11 mouse cellular contexts compared by ENCODE assay signal in the genomic region with DNA sequence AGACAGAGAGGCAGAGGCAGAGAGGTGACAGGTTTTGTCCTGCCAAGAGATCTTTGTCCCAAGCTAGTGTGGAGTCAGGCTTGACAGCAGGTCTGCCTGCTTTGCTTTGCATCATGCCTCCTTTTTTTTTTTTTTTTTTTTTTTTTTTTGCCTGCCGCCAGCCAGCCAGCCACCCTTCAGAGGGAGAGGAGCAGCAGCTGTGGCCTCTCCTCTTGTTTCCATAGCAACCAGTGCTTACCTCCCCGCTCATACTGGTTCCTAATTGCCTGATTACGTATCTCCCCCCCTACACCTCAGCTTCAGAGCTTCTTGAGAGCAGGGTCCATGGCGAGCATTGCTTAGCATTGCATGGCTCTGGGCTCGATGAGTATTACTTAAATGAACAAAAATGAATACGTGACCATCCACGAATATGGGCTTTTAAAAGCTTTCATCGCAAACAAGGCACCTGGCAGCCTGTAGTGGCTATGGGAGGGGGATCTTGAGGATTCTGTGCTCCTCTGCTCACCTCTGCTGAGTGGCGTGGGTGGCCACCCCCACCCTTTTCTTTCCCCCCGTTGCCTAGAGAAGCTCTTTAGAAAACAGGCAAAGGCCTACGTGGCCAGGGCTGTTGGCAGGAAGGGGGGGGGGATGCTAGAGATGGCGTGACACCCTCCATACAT. TPM values are rescaled to one million over a fixed set of nuclear protein-coding genes. Genes with fewer than 3 reads are reported as not detected.
DNase-seq lines count a peak whose midpoint lies in the region; ATAC-seq and TF ChIP-seq lines count a peak whose summit lies in the region.
"Had no signal": no experiment of that assay in that cellular context is flagged by ENCODE, and none has a peak within 500 bp of the region (broad histone marks: within the 10 kb centered on the region; RNA-seq: fewer than 3 reads in every experiment).

No protein-coding gene starts in this region.

- 46% methylated on average over 11 of the region's 12 CpGs for WGBS in kidney, embryonic 15.5 days
- WGBS in forebrain, embryonic 12.5 days: 35% methylated on average over 11 of the region's 12 CpGs
- 45% methylated on average over 10 of the region's 12 CpGs for WGBS in midbrain, embryonic 11.5 days
- WGBS in cerebellum, adult 2 months: 43% methylated on average over 12 of the region's 12 CpGs

- peaks cover 9% of the 10 kb centered on the region; the same call in 1 of the 2 replicates for H3K4me1 ChIP-seq in kidney, embryonic 15.5 days
- H3K4me1 ChIP-seq in ES-E14 (ENCODE audit: control insufficient read depth in 2 of 2, insufficient read depth in 2 of 2, low read length in 2 of 2, poor library complexity in 1 of 2): no peaks in the 10 kb centered on the region
- peaks cover 28% of the 10 kb centered on the region for H3K4me1 ChIP-seq in forebrain, embryonic 12.5 days
- peaks cover 14% of the 10 kb centered on the region; the same call in 1 of the 2 replicates for H3K4me1 ChIP-seq in midbrain, embryonic 11.5 days (ENCODE audit: control insufficient read depth, insufficient read depth, low read length)
- no peaks in the 10 kb centered on the region for H3K4me1 ChIP-seq in cerebellum, adult 2 months (ENCODE audit: control insufficient read depth, insufficient read depth, low read length)
- H3K4me1 ChIP-seq: liver, embryonic 13.5 days had no signal

- in situ Hi-C loops in ES-E14 (cut with MboI; ENCODE audit: low sequenced_read_pairs in 2 of 2, unreplicated experiment in 2 of 2): no loop called here

- no peak for TF ChIP-seq POLR2A in cerebellum, adult 2 months (IDR thresholded peaks at IDR 0.05; ENCODE audit: borderline replicate concordance, insufficient read depth, low read length)

- H3K9ac ChIP-seq in kidney, embryonic 15.5 days: no peak overlapping the region
- H3K9ac ChIP-seq in ES-E14 (ENCODE audit: insufficient read depth, low read depth, low read length, poor library complexity, severe bottlenecking): no peak overlapping the region
- H3K9ac ChIP-seq in forebrain, embryonic 12.5 days: no peak overlapping the region
- H3K9ac ChIP-seq in midbrain, embryonic 11.5 days (ENCODE audit: low read length): no peak overlapping the region
- H3K9ac ChIP-seq: liver, embryonic 13.5 days had no signal

- H3K4me3 ChIP-seq in kidney, embryonic 15.5 days (replicated peaks): no peak overlapping the region
- no peak overlapping the region for H3K4me3 ChIP-seq in ES-E14 (ENCODE audit: insufficient read depth in 1 of 2, low read depth in 1 of 2, low read length in 2 of 2, poor library complexity in 1 of 2, severe bottlenecking in 1 of 2)
- H3K4me3 ChIP-seq in forebrain, embryonic 12.5 days (replicated peaks): no peak overlapping the region
- H3K4me3 ChIP-seq in midbrain, embryonic 11.5 days (ENCODE audit: low read depth, low read length): no peak overlapping the region
- H3K4me3 ChIP-seq in cerebellum, adult 2 months (replicated peaks; ENCODE audit: insufficient read depth, low read depth, low read length): no peak overlapping the region
- H3K4me3 ChIP-seq: liver, embryonic 13.5 days had no signal

- H3K36me3 ChIP-seq in kidney, embryonic 15.5 days: no peaks in the 10 kb centered on the region
- H3K36me3 ChIP-seq in ES-E14 (ENCODE audit: control insufficient read depth, insufficient read depth, low read length, poor library complexity, severe bottlenecking): no peaks in the 10 kb centered on the region
- no peaks in the 10 kb centered on the region for H3K36me3 ChIP-seq in forebrain, embryonic 12.5 days (replicated peaks)
- H3K36me3 ChIP-seq in midbrain, embryonic 11.5 days (ENCODE audit: control insufficient read depth, insufficient read depth, low read length): no peaks in the 10 kb centered on the region
- H3K36me3 ChIP-seq: liver, embryonic 13.5 days had no signal

- DNase-seq in kidney, postnatal 14 days: no peak
- no peak for DNase-seq in ES-E14 (ENCODE audit: low read depth, low spot score)
- DNase-seq in midbrain, embryonic 11.5 days (ENCODE audit: low spot score, missing footprints): peak; percentile 83
- no peak for DNase-seq in spleen, adult 18-20 months
- no peak for DNase-seq in cerebellum, adult 2 months
- DNase-seq in urinary bladder, adult 18-20 months (ENCODE audit: low spot score in 2 of 2): no peak
- DNase-seq: adrenal gland, adult 2 months; kidney, adult 8-10 months; liver, embryonic 13.5 days had no signal

- peak; percentile 79 for ATAC-seq in kidney, embryonic 15.5 days (replicated peaks; ENCODE audit: low FRiP score)
- peak; percentile 94 for ATAC-seq in forebrain, embryonic 12.5 days (ENCODE audit: low FRiP score)
- ATAC-seq in midbrain, embryonic 11.5 days (ENCODE audit: low FRiP score): peak; percentile 93

- H3K27ac ChIP-seq in kidney, embryonic 15.5 days: no peak overlapping the region
- no peak overlapping the region for H3K27ac ChIP-seq in ES-E14 (ENCODE audit: insufficient read depth, low read depth, low read length, poor library complexity, severe bottlenecking)
- H3K27ac ChIP-seq in forebrain, embryonic 12.5 days: peak overlapping the region; percentile 84
- peak overlapping the region; percentile 54 for H3K27ac ChIP-seq in midbrain, embryonic 11.5 days (ENCODE audit: low read depth, low read length)
- H3K27ac ChIP-seq in cerebellum, adult 2 months (ENCODE audit: insufficient read depth, low read length): no peak overlapping the region
- H3K27ac ChIP-seq: liver, embryonic 13.5 days had no signal

- H3K9me3 ChIP-seq in kidney, embryonic 15.5 days (replicated peaks): no peaks in the 10 kb centered on the region
- no peaks in the 10 kb centered on the region for H3K9me3 ChIP-seq in ES-E14 (ENCODE audit: control insufficient read depth, insufficient read depth, low read depth, low read length)
- no peaks in the 10 kb centered on the region for H3K9me3 ChIP-seq in forebrain, embryonic 12.5 days
- H3K9me3 ChIP-seq in midbrain, embryonic 11.5 days (ENCODE audit: control insufficient read depth, low read length): no peaks in the 10 kb centered on the region
- H3K9me3 ChIP-seq: liver, embryonic 13.5 days had no signal

- H3K27me3 ChIP-seq in kidney, embryonic 15.5 days: peaks cover 79% of the 10 kb centered on the region
- H3K27me3 ChIP-seq in forebrain, embryonic 12.5 days: peaks cover 72% of the 10 kb centered on the region
- peaks cover 22% of the 10 kb centered on the region for H3K27me3 ChIP-seq in midbrain, embryonic 11.5 days (ENCODE audit: control insufficient read depth, insufficient read depth, low read length)
- H3K27me3 ChIP-seq in cerebellum, adult 2 months (ENCODE audit: control insufficient read depth, insufficient read depth, low read length): no peaks in the 10 kb centered on the region

- no peak overlapping the region for H3K4me2 ChIP-seq in kidney, embryonic 15.5 days
- H3K4me2 ChIP-seq in forebrain, embryonic 12.5 days: peak overlapping the region; percentile 32
- H3K4me2 ChIP-seq in midbrain, embryonic 11.5 days: peak overlapping the region; percentile 22; the same call in 1 of the 2 replicates
- H3K4me2 ChIP-seq: liver, embryonic 13.5 days had no signal

- TF ChIP-seq CTCF in cerebellum, adult 2 months (IDR thresholded peaks at IDR 0.05; ENCODE audit: borderline replicate concordance, insufficient read depth, low read depth, low read length): no peak

TF ChIP-seq in ES-E14, 5 proteins besides CTCF, POLR2A, EP300 and RAD21:
- TF ChIP-seq CHD2 (IDR thresholded peaks at IDR 0.05; ENCODE audit: low read depth, low read length) (no peak), ZNF384 (IDR thresholded peaks at IDR 0.05; ENCODE audit: low read depth, low read length) (peak; percentile 68)

RNA-seq across cellular contexts. Expression of a gene that starts 10.7 kb away (rescaled TPM):
- polyA plus RNA-seq in kidney, embryonic 15.5 days (2015; fragmentation: Nextera tagmentation; extraction: Ambion mirVana): 188 and 195 TPM in 2 replicates
- 28.8 and 36.1 TPM in 2 replicates for total RNA-seq in ES-E14 (2012; rRNA removed)
- polyA plus RNA-seq in forebrain, embryonic 12.5 days (2016; fragmentation: Nextera tagmentation; extraction: Ambion mirVana): 272 and 301 TPM in 2 replicates
- 213 and 222 TPM in 2 replicates for polyA plus RNA-seq in midbrain, embryonic 11.5 days (2014; fragmentation: Nextera tagmentation; extraction: Ambion mirVana)
- polyA plus RNA-seq in cerebellum, adult 2 months (2012; rRNA removed): 223 and 227 TPM in 2 replicates

Comparison
In these comparisons a context has a peak if more than half of its experiments do, and no peak if none do; other contexts are left out.
1. H3K27ac ChIP-seq: peak in forebrain, embryonic 12.5 days (single experiment) and midbrain, embryonic 11.5 days (single experiment); none in kidney, embryonic 15.5 days (single experiment), ES-E14 (single experiment) and cerebellum, adult 2 months (single experiment).
2. Peak in every context shown above with its lines, with median percentiles within 50 percentile points of each other: ATAC-seq.